Mouse (Mus musculus) cerebellum, postnatal 14 days (tissue): ENCODE measurements around the gene Lcp2.

Source experiments
- DNase-seq, 2 experiments: peaks; one replicate each; pipeline ENCODE4 v3.0.0; 2021; ENCODE audit warnings: mixed read lengths in 2 of 2

Lcp2 gene

DNA sequence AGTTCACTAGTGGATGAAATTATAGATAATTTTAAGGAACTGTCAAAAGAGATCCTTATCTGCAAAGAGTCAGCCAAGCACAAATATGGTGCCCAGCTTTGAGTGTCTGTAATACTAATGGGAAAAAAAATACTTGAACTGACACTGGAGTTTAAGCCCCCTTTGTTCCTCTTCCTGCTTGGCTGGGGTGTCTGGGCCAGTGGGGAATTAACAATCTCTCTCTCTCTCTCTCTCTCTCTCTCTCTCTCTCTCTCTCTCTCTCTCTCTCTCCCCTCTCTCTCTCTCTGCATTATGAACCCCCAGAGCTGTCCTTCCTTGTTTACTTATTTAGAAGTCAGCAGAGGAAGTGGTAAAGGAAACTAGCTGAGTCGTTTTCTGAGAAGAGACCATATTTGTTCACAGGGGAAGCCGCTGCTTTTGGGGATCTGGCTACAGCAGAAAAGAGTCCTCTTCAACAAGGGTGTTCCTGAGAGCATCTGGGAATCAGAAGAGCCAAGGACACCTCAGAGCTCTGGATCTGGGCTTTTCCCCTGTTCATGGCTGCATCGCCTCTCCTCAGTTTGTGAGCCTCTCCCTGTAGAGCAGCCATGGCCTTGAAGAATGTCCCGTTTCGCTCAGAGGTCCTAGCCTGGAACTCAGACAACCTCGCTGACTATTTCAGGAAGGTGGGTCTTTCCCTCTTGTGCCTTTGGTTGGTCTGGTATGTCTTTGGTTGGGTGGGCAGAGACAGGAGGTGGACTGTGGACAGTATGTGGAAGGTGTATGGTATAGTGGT, at the start of gene Lcp2:
Gene Lcp2 (plus strand): TSS at position 154 of the 775 bp plus-strand sequence.
- no peak for DNase-seq

DNA sequence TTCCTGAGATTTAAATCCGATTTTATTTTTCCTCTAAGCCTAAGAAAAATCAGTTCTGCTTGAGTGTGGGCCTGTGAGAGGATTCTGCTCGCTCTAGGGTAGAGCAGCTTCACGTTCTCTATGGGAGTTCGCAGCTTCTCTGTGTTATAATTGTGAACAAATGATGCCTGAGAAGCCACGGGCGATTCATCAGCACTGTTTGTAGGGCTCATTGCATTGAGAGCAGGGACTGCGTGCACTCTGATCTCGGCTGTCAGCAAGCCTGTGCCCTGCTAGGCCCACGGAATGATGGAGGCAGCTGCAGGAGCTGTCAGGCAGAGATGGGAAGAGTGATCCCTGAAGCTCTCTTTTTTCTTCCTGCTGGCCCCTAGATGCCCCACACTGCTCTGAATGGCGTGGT, 48.5 kb upstream of the Lcp2 start:
- DNase-seq = no peak

DNA sequence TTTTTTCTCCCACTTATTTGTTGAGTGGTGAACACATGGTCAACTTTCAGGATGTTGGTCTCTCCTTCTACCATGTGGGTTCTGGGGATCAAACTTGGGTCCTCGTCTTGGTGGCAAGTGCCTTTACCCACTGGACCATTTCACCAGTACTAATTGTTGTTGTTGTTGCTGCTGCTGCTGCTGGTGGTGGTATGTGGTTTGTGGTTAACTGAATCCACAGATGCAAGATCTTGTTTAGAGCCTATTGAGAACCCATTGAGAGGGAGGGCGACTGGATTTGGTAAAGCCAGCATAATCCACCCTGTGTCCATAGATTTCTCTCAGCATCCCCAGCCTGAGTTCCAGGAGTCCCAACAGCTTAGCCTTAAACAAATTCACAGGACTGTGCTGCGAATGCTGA, 46.3 kb upstream of the Lcp2 start:
- DNase-seq = no peak

DNA sequence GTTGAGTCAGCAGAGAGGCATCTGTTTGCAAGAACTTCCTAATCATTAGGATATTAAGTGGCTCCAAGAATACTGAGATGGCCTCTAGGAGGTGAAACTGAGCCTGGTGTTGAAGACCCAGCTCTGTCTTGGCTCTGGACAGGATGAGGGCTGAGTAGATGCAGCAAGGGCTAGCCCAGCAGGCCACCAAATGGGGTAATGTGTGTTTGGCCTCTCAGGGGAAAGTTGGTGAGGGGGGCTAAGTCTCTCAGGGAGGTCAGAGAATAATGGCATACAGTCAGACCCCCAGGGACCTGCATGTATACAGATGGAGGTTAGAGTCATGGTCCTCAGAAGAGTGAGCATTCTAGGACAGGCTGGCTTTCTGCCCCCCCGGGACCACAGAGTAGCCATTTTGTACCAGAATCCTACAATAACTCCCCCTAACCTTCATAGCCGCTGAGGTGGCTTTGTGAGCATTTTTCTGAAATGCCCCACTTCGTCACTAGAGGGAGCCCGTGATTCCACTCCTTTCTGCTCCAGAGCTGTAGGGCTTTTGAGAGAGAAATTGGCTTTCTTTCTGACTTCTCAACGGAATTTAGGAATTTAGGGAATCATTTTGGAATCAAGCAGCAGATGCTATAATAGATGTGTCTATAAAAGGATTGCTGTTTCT, 44.7 kb upstream of the Lcp2 start:
- DNase-seq = peak; percentile 72 to 78

DNA sequence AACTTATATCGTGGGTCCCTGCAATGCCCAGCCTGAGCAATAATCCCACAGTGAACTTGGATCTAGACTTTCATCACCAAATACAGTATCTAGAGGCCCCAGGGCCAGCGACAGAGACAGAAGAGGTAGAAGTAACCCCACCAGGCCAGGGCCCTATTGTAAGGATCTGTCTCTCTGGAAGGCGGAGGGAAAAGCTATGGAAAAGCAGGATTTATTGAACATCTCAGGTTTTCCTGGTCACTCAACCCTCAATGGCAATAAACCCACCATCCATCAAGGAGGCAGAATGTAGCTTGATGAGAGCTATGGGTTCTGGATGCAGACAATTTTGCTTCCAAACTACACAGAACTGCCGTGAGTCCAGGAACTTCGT, 44.1 kb upstream of the Lcp2 start:
- no peak for DNase-seq

DNA sequence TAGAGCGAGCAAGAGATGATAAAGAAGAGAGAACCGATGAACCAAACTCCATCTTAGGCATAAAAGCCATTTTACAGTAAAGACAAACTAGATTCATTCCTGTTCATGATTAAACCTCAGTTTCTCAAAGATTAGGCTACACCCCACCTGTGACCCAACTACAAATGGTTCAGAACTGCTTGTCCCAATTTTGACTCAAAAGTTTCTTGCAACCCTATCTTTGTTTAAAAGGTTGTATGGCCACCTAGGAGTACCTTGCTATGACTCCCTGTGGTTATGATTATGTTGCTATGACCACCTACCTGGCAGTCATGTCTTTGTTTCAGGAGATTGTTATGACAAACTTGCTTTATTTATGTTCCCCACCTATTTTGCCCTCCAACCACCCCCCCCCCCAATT, 39.1 kb upstream of the Lcp2 start:
- DNase-seq = no peak

DNA sequence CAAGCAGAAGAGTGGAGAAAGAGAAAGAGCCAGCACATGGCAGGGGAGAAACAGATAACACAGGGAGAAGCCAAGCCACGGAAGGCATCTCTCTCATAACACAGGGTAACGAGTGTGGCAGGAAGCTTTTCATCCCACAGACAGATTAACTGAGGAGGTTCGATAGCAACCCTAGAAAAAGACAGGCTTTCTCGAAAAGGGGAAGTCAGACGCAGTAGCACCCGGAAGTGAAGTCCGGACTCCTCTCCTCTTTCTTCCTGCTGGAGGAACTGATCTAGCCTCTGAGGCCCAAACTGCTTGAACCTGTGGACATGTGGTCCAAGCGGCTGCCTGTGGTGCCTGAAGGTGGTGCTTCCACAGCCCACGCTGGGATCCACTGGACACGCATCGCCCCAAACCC, 38.5 kb upstream of the Lcp2 start:
- no peak for DNase-seq

DNA sequence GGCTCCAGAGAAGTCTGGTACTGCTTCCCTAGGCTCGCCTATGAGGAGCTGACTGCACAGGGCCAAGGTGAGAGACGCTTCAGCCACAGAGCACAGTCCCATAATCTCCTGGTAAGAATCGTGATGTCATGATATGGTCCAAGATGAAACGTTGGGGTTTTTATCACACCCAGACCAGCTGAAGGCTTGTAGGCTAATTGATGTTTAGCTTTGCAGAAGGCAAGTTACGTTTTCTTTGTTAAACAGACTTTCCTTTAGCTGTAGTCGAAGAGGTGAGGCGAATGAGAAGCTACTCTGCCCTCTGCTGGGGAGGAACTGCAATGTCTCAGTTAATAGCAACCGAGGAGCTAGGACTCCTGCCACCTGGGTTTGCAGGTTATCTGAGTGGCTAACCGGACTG, 38.0 kb upstream of the Lcp2 start:
- peak; percentile 73 to 75 for DNase-seq

DNA sequence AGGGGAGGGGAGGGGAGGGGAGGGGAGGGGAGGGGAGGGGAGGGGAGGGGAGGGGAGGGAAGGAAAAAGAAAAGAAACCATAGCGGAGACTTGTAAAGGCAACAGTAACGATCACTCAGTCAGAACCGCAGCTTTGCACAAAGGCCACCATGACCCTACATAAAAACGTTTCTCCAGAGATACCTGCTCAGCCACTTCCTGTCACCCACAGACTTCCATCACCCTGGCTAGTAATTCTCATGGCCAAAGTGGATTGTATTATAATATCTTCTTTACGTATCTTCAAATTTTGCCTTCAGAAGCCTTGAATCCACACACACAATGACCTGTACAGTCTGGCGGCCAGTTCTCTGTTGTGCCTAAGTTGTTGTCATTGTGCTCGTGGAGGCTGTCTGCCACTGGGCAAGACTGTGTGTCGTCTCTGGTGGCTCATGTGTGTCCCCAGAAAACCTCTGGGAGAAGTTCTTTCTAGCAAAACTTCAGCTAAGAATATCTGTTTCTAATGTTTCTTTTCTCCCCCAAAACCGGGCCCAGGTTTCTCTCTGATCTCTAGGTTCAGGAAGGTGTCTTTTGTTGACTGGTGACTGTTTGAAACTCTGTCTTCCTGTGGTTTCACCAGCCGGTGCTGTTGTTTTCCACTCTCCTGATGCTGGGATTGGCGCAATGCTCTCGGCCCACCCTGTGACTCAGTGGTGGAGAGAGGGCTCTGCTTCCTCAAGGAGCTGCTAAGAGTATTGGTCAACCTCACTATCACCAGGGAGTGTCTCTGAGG, 37.2 kb upstream of the Lcp2 start:
- DNase-seq = no peak

DNA sequence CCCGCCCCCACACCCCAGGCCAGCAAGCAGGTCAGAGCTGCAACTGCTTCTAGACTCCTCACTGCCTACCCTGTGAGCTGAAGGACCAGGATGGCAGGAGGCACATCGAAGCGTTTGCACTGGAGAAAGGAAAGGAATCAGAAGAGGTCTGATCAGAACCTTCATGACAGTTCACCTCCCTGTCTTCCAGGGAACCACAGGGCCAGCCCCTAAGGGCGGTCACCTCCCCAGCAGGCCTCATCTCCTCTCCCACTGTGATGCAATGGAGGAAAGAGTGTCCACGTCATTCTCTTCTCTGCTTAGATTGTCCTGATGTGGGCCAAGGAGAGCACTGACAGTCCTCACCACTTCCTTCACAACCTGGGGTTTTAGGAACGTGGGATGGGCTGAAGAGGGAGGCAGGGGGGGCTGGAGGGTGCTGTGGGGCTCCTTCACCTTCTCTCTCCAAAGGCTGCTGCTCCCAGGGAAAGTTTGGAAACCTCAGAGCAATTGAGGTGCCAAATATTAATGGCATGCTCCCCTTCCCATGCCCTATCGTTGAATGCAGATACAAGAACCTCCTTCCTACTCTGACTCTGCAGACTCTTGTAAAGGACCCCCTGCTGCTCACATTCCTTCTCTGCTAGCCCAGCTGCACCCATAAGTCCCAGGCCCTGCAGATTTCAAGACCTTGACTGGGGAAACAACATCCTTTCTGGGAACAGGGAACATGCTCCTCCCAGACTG, 36.4 kb upstream of the Lcp2 start:
- no peak for DNase-seq

DNA sequence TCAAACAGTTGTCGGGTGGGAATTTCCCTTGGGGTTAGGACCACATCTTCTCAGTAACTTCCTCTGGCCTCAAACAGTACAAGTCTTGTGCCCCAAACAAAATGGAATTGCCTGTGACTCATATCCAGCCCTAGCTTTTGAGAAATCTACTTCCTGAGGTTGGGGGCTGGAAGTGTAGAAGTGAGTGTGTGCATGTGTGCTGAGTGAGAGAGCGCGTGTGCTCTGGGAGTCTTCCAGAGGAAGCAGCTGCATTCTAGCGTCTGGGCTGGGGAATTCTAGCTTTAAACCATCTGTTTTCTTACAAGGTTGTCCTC, 35.9 kb upstream of the Lcp2 start:
- no peak for DNase-seq

DNA sequence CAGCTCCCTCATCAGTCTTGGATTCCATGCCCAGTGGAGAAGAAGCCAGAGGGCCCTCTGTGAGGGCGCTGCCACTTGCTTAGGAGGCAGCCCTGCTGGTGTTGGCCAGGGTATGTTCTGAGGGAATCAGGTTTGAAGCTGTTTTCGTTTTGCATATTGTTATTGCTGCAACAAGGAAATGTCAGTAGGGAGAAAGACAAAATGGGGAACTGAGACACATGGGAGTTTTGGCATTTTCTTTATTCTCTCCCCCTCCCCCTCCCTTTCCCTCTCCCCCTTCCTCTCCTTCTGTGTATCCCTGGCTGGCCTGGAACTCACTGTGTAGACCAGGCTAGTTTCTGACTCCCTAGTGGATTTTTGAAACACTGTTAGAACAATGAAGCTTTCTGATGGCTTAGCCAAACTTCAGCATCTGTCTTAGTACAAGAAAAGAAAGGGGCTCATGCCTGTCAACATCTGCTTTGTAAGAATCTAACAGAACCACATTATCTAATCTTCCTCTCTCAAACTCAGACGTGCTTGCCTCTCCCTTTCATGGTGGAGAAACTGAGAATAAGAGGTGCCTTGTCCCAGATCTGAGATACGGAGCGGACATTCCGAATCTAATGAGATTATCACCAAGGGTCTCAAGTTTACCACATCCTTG, 34.6 kb upstream of the Lcp2 start:
- no peak for DNase-seq

DNA sequence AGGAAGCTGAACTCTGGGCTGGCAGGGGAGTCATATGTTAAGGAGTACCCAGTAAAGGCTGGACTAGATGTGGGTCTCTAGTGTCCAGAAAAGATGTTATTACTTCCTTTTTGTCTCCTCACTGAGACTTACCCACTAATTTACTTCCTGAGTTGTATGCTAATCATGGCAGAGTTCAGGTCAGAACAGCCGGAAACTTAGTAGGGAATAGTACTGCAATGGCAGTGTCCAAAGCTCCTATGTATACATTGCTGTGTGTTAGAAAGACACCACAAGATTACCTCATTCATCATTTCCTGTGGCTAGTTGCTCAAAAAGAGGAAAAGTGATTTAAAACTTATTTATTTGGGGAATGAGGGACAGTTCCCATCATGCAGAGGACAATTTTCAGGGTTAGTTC, 21.6 kb upstream of the Lcp2 start:
- no peak for DNase-seq

DNA sequence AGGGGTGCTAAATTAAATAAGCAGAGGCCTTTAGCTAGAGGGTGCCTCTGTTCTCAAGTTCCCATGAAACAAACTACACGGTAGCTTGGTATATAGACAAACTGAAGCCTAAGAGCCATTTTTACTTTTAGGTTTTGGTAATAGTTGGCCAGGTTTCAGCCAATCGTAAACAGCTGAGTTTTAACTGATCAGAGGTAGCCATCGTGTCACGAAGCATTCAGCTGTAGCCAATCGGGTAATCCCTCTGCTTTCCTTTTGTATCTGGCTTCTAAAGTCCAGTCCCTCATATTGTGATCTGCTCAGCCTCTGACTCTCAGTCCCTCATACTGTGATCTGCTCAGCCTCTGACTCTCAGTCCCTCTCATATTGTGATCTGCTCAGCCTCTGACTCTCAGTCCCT, 17.1 kb upstream of the Lcp2 start:
- DNase-seq = no peak

DNA sequence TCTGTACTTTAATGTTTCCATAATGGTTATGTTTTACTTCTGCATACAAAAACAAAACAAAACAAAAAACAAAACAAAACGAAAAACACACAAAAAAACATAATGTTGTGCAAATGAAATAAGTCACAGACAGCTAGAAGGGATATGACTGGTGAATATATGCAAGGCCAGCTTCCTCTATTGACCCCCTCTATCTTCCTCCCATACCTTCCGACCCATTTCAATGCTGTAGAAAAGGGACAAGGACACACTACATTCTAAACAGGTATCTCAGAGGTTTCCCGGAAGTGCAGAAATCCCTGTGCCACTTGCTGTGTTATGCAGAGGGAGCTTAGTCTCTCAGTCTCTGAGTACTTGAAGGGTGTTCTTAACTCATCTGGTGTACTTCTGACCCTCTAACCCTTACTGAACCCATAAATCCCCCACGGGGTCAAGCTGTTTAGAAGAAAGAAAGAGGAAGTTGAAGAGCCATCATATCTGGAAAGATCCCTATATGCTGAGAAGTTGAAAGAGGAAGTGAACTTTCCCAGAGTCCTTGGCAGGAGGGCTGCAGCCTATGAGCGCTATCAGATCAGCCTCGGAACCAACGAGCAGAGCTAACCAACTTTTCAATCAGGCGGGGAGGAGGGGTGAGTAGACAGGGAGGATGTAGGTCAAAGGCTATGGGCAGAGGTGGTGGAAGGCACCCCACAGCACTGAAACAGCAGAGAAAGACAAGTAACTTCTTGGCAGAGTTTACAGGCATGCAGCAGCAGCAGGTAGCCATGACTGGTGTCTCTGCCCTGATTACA, 15.5 kb upstream of the Lcp2 start:
- DNase-seq = no peak

DNA sequence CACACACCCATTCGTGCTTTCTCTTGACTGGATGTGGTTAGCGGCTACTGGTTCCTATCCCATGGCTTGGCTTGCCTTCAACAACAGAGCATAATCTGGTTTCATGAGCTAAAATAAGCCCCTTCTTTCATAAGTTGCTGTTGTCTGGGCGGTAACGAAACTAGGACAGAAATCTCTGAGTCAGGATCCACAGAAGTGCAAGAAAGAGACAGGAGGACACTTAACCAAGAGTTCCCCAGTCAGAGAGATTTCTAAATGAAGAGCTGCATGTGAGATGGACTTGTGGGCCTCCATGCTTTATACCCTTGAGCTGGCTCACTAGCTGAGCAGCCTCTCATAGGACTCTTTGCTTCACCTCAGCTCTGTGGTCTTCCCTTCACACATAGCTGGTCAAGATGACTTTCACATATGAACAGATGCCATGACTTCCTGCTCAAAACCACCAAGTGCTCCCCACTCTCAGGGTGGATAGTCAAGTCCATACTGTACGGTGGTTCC, 12.7 kb upstream of the Lcp2 start:
- DNase-seq = no peak

DNA sequence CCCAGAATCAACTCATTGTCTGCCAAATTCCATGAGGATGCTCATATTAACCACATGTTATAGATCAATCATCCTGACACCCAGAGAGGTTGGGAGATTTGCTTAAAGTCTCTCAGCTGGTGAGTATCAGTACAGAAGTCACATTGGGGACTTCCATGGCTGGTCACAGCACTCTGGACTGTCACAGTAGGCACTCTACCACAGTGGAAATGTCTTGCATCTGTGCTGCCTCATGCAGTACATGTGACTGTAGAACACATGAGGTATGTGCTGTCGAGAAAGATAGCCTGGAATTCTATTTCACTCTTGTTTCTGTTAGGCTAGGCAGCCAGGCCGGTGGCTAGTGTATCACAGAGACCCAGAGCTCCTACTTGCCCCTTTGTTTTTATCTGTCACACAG, 11.9 kb upstream of the Lcp2 start:
- no peak for DNase-seq

DNA sequence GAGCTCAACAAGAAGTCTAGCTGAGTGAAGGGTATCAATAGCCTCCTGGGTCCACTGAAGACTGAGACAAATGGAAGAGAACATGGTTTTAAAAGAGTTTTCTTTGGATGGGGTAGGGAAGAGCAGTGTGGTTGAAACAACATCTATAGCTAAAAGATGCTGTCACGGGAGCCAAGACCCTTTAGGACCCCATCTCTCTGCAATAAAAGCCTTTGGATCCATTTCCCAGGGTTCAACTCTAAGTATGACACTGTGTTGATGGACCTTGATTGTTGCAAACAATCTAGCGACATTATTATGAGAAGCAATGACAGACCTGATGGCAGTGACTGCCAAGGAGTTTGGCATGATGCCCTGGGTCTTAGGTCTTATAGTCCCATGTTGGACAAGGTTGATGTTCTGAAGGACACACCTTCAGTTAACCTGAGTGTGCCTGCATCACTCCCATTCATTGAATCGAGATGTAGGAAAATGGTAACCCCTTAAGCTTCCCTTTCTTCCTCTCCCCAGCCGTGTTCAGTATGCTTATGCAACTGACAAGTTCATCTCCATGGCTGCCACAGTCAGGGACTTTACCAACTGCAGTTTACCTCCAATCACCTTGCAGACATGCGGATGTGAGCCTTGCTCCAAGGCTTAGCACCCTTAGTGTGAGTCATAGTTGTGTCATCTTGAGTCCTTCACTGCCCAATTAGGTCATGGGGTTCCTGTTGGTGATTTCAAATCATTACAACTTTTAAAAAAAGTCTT, 10.6 kb upstream of the Lcp2 start:
- DNase-seq = peak; percentile 3 to 7

DNA sequence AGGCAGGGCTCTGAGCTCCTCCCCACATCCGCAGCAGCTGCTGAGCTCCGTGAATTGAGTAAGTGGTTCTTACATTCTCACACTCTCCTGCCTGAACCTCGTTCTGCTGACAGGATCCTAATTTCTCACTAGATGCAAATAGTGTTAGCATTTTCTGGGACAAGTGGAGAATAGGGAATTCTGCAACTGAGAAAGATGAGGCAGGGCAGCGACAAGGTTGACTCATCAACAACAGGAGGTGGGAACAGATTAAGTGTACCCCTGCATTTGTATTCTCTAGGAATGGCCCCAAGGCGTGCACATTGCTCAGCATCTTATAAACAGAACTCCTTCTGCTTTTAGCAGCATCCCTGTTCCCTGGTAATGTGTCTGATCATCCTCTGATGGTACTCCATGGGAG, 6.7 kb upstream of the Lcp2 start:
- DNase-seq = no peak

DNA sequence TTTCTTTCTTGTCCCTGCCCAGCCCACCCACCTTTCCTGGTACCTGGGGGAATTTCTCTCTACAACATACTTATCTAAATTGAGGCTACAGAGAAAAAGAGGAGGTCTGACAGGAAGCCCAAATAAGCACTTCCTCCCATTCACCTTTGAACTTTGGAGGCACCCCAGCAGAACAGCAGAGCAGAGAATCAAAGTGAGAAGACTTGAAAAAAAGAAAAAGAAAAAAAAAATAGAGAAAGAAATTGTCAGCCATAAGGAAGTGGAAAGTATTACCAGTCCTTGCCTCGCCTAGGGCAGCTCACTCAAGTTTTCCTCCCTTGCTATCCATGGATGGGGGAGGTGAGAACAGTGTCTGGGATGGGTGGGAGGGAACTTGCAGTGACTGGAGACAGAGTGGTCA, 3.9 kb upstream of the Lcp2 start:
- DNase-seq = no peak

DNA sequence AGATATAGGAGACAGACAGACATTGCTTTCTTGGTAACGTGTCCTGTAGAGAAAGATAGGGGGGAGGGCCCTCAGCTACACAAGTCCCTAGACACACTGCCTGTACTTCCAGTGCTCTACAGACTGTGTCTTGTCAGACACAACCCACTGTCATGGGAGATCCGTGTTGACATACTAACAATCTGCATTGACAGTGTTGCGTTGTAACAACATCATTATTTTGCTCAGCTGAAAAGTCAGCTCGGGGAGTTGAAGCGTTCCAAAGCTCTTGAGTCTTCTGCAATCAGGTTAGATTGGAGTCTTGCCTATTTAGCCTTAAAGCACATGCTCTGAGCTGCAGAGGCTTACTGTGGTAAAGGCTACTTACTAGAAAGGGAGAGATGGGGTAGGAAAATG, 820 bp downstream of the Lcp2 start:
- no peak for DNase-seq
